Mouse (Mus musculus): ENCODE measurements around the gene Hfm1. TPM values are rescaled to one million over a fixed set of nuclear protein-coding genes. Genes with fewer than 3 reads are reported as not detected.
A peak's percentile ranks its signal among the peaks of the same experiment; 100 is the strongest.

Gene Hfm1
- polyA plus RNA-seq (2014; fragmentation: Nextera tagmentation; extraction: Ambion mirVana): 1.2 and 1.6 TPM in 2 replicates

GRCm38 (mm10) chr5:106925488-106926368, at the start of gene Hfm1:
Hfm1 (minus strand) TSS chr5:106926321.
- no peaks in the 10 kb centered on the region for H3K9me3 ChIP-seq (replicated peaks; ENCODE audit: control insufficient read depth, low read length)
- no peaks in the 10 kb centered on the region for H3K4me1 ChIP-seq (ENCODE audit: control insufficient read depth, insufficient read depth, low read length)
- H3K4me3 ChIP-seq (ENCODE audit: low read depth, low read length): peak within 1 kb of the TSS; percentile 65
- ATAC-seq (replicated peaks; ENCODE audit: insufficient number of reproducible peaks, low FRiP score, low TSS enrichment): peak; percentile 83
- no peak within 1 kb of the TSS for H3K27ac ChIP-seq (ENCODE audit: low read depth, low read length)
- H3K36me3 ChIP-seq (ENCODE audit: control insufficient read depth, insufficient read depth, low read length): no peaks in the 10 kb centered on the region
- peak within 1 kb of the TSS; percentile 84 for H3K4me2 ChIP-seq
- peak within 1 kb of the TSS; percentile 76 for H3K9ac ChIP-seq (ENCODE audit: low read depth, low read length)
- WGBS (ENCODE audit: insufficient replicate concordance): 2% methylated on average over 63 of the region's 76 CpGs
- H3K27me3 ChIP-seq (ENCODE audit: control insufficient read depth, insufficient read depth, low read length): no peaks in the 10 kb centered on the region

GRCm38 (mm10) chr5:106973883-106974282, 47.8 kb upstream of the Hfm1 start:
- ATAC-seq (replicated peaks; ENCODE audit: insufficient number of reproducible peaks, low FRiP score, low TSS enrichment): no peak
- H3K4me3 ChIP-seq (ENCODE audit: low read depth, low read length): no peak overlapping the region
- H3K36me3 ChIP-seq (ENCODE audit: control insufficient read depth, insufficient read depth, low read length): peaks cover 31% of the 10 kb centered on the region
- H3K4me1 ChIP-seq (ENCODE audit: control insufficient read depth, insufficient read depth, low read length): no peaks in the 10 kb centered on the region
- H3K4me2 ChIP-seq: no peak overlapping the region
- 88% methylated on average over 7 of the region's 7 CpGs for WGBS (ENCODE audit: insufficient replicate concordance)
- H3K9me3 ChIP-seq (replicated peaks; ENCODE audit: control insufficient read depth, low read length): no peaks in the 10 kb centered on the region
- no peak overlapping the region for H3K27ac ChIP-seq (ENCODE audit: low read depth, low read length)
- no peak overlapping the region for H3K9ac ChIP-seq (ENCODE audit: low read depth, low read length)
- no peaks in the 10 kb centered on the region for H3K27me3 ChIP-seq (ENCODE audit: control insufficient read depth, insufficient read depth, low read length)

GRCm38 (mm10) chr5:106967578-106967977, 41.5 kb upstream of the Hfm1 start:
- no peaks in the 10 kb centered on the region for H3K9me3 ChIP-seq (replicated peaks; ENCODE audit: control insufficient read depth, low read length)
- H3K4me1 ChIP-seq (ENCODE audit: control insufficient read depth, insufficient read depth, low read length): 0 out of 2 replicates have a peak, but pooled peaks cover 3% of the 10 kb centered on the region
- no peaks in the 10 kb centered on the region for H3K27me3 ChIP-seq (ENCODE audit: control insufficient read depth, insufficient read depth, low read length)
- H3K9ac ChIP-seq (ENCODE audit: low read depth, low read length): no peak overlapping the region
- no peak overlapping the region for H3K4me3 ChIP-seq (ENCODE audit: low read depth, low read length)
- ATAC-seq (replicated peaks; ENCODE audit: insufficient number of reproducible peaks, low FRiP score, low TSS enrichment): no peak
- WGBS (ENCODE audit: insufficient replicate concordance): 87% methylated on average over 1 of the region's 1 CpGs
- H3K36me3 ChIP-seq (ENCODE audit: control insufficient read depth, insufficient read depth, low read length): peaks cover 5% of the 10 kb centered on the region
- no peak overlapping the region for H3K4me2 ChIP-seq
- no peak overlapping the region for H3K27ac ChIP-seq (ENCODE audit: low read depth, low read length)

- no peaks in the 10 kb centered on the region for H3K9me3 ChIP-seq (replicated peaks; ENCODE audit: control insufficient read depth, low read length)
These were observed 40.3 kb upstream of the Hfm1 start for GRCm38 (mm10) chr5:106966443-106966842.

GRCm38 (mm10) chr5:106964513-106965014, 38.4 kb upstream of the Hfm1 start:
- WGBS (ENCODE audit: insufficient replicate concordance): under 1% methylated on average over 41 of the region's 41 CpGs
- Histone ChIP-seq H3K9me3 (replicated peaks; ENCODE audit: control insufficient read depth, low read length) (0 out of 2 replicates have a peak, but pooled peaks cover under 1% of the 10 kb centered on the region), H3K4me1 (ENCODE audit: control insufficient read depth, insufficient read depth, low read length) (0 out of 2 replicates have a peak, but pooled peaks cover 3% of the 10 kb centered on the region), H3K27ac (ENCODE audit: low read depth, low read length) (peak overlapping the region; percentile 36), H3K4me2 (peak overlapping the region; percentile 85), H3K27me3 (ENCODE audit: control insufficient read depth, insufficient read depth, low read length) (no peaks in the 10 kb centered on the region), H3K36me3 (ENCODE audit: control insufficient read depth, insufficient read depth, low read length) (no peaks in the 10 kb centered on the region; the same call in 1 of the 2 replicates), H3K4me3 (ENCODE audit: low read depth, low read length) (peak overlapping the region; percentile 84), H3K9ac (ENCODE audit: low read depth, low read length) (peak overlapping the region; percentile 87)
- ATAC-seq (replicated peaks; ENCODE audit: insufficient number of reproducible peaks, low FRiP score, low TSS enrichment): peak; percentile 82

More at GRCm38 (mm10) chr5:106966443-106966842, 40.3 kb upstream of the Hfm1 start:
- ATAC-seq (replicated peaks; ENCODE audit: insufficient number of reproducible peaks, low FRiP score, low TSS enrichment): no peak
- WGBS (ENCODE audit: insufficient replicate concordance): 95% methylated on average over 3 of the region's 3 CpGs
- H3K36me3 ChIP-seq (ENCODE audit: control insufficient read depth, insufficient read depth, low read length): peaks cover 5% of the 10 kb centered on the region
- H3K27ac ChIP-seq (ENCODE audit: low read depth, low read length): no peak overlapping the region
- H3K4me3 ChIP-seq (ENCODE audit: low read depth, low read length): no peak overlapping the region
- H3K4me1 ChIP-seq (ENCODE audit: control insufficient read depth, insufficient read depth, low read length): 0 out of 2 replicates have a peak, but pooled peaks cover 3% of the 10 kb centered on the region
- no peak overlapping the region for H3K4me2 ChIP-seq
- H3K9ac ChIP-seq (ENCODE audit: low read depth, low read length): no peak overlapping the region
- H3K27me3 ChIP-seq (ENCODE audit: control insufficient read depth, insufficient read depth, low read length): no peaks in the 10 kb centered on the region

GRCm38 (mm10) chr5:106963584-106964512, 37.7 kb upstream of the Hfm1 start, which contains the start of gene Cdc7:
Cdc7 (plus strand) TSS chr5:106964322.
- H3K4me2 ChIP-seq: peak within 1 kb of the TSS; percentile 85
- peak; percentile 94 for ATAC-seq (replicated peaks; ENCODE audit: insufficient number of reproducible peaks, low FRiP score, low TSS enrichment)
- no peaks in the 10 kb centered on the region for H3K27me3 ChIP-seq (ENCODE audit: control insufficient read depth, insufficient read depth, low read length)
- H3K4me1 ChIP-seq (ENCODE audit: control insufficient read depth, insufficient read depth, low read length): 0 out of 2 replicates have a peak, but pooled peaks cover 3% of the 10 kb centered on the region
- no peaks in the 10 kb centered on the region; the same call in 1 of the 2 replicates for H3K36me3 ChIP-seq (ENCODE audit: control insufficient read depth, insufficient read depth, low read length)
- peak within 1 kb of the TSS; percentile 87 for H3K9ac ChIP-seq (ENCODE audit: low read depth, low read length)
- H3K27ac ChIP-seq (ENCODE audit: low read depth, low read length): peak within 1 kb of the TSS; percentile 36
- WGBS (ENCODE audit: insufficient replicate concordance): 5% methylated on average over 54 of the region's 54 CpGs
- 0 out of 2 replicates have a peak, but pooled peaks cover 3% of the 10 kb centered on the region for H3K9me3 ChIP-seq (replicated peaks; ENCODE audit: control insufficient read depth, low read length)
- peak within 1 kb of the TSS; percentile 84 for H3K4me3 ChIP-seq (ENCODE audit: low read depth, low read length)

GRCm38 (mm10) chr5:106960451-106960850, 34.3 kb upstream of the Hfm1 start:
- H3K9me3 ChIP-seq (replicated peaks; ENCODE audit: control insufficient read depth, low read length): 0 out of 2 replicates have a peak, but pooled peaks cover 3% of the 10 kb centered on the region
- no peaks in the 10 kb centered on the region for H3K36me3 ChIP-seq (ENCODE audit: control insufficient read depth, insufficient read depth, low read length)
- no peak overlapping the region for H3K27ac ChIP-seq (ENCODE audit: low read depth, low read length)
- no peak for ATAC-seq (replicated peaks; ENCODE audit: insufficient number of reproducible peaks, low FRiP score, low TSS enrichment)
- H3K9ac ChIP-seq (ENCODE audit: low read depth, low read length): no peak overlapping the region
- WGBS (ENCODE audit: insufficient replicate concordance): 78% methylated on average over 2 of the region's 2 CpGs
- no peak overlapping the region for H3K4me2 ChIP-seq
- no peaks in the 10 kb centered on the region for H3K27me3 ChIP-seq (ENCODE audit: control insufficient read depth, insufficient read depth, low read length)
- H3K4me3 ChIP-seq (ENCODE audit: low read depth, low read length): no peak overlapping the region
- no peaks in the 10 kb centered on the region for H3K4me1 ChIP-seq (ENCODE audit: control insufficient read depth, insufficient read depth, low read length)

GRCm38 (mm10) chr5:106959031-106959430, 32.9 kb upstream of the Hfm1 start:
- H3K9ac ChIP-seq (ENCODE audit: low read depth, low read length): no peak overlapping the region

More at GRCm38 (mm10) chr5:106959031-106959430, 32.9 kb upstream of the Hfm1 start:
- Histone ChIP-seq H3K36me3 (ENCODE audit: control insufficient read depth, insufficient read depth, low read length) (no peaks in the 10 kb centered on the region), H3K4me2 (no peak overlapping the region), H3K4me3 (ENCODE audit: low read depth, low read length) (no peak overlapping the region), H3K9me3 (replicated peaks; ENCODE audit: control insufficient read depth, low read length) (0 out of 2 replicates have a peak, but pooled peaks cover 3% of the 10 kb centered on the region), H3K4me1 (ENCODE audit: control insufficient read depth, insufficient read depth, low read length) (no peaks in the 10 kb centered on the region), H3K27me3 (ENCODE audit: control insufficient read depth, insufficient read depth, low read length) (no peaks in the 10 kb centered on the region), H3K27ac (ENCODE audit: low read depth, low read length) (no peak overlapping the region)
- no peak for ATAC-seq (replicated peaks; ENCODE audit: insufficient number of reproducible peaks, low FRiP score, low TSS enrichment)
- 71% methylated on average over 3 of the region's 3 CpGs for WGBS (ENCODE audit: insufficient replicate concordance)
